Mouse (Mus musculus) midbrain, embryonic 11.5 days (tissue): ENCODE data around the gene Slc9a5. TPM values are rescaled to one million over a fixed set of nuclear protein-coding genes. Genes with fewer than 3 reads are reported as not detected.

Experiments used
- ATAC-seq: fragments of 200-750 bp; cut with Nextera tagmentation; 2 replicates; pipeline ENCODE4 v1.8.0; 2017; ENCODE audit warnings: moderate TSS enrichment, moderate library complexity; ENCODE audit not compliant: low FRiP score
- DNase-seq: peaks from one replicate; pipeline ENCODE4 v3.0.0; 2015; ENCODE audit warnings: low spot score; ENCODE audit errors: missing footprints
- H3K27ac ChIP-seq: fragments of 300-500 bp; sonication (generic); 2 replicates; pipeline ENCODE4 v1.5.1; 2014; ENCODE audit warnings: low read depth, low read length
- H3K27me3 ChIP-seq: fragments of 300-500 bp; sonication (generic); 2 replicates; pipeline ENCODE4 v1.6.1; 2014; ENCODE audit warnings: mild to moderate bottlenecking, low read length, moderate library complexity, mixed read lengths; ENCODE audit not compliant: control insufficient read depth, insufficient read depth
- H3K36me3 ChIP-seq: fragments of 300-500 bp; sonication (generic); 2 replicates; pipeline ENCODE4 v1.6.1; 2014; ENCODE audit warnings: mild to moderate bottlenecking, low read length, moderate library complexity, mixed read lengths; ENCODE audit not compliant: control insufficient read depth, insufficient read depth
- H3K4me1 ChIP-seq: fragments of 300-500 bp; sonication (generic); 2 replicates; pipeline ENCODE4 v1.6.1; 2014; ENCODE audit warnings: low read length; ENCODE audit not compliant: control insufficient read depth, insufficient read depth
- H3K4me2 ChIP-seq: fragments of 300-500 bp; sonication (generic); 2 replicates; pipeline ENCODE4 v1.6.1; 2014; ENCODE audit warnings: mild to moderate bottlenecking, moderate library complexity
- H3K4me3 ChIP-seq: fragments of 300-500 bp; sonication (generic); 2 replicates; pipeline ENCODE4 v1.5.1; 2014; ENCODE audit warnings: low read depth, low read length
- H3K9ac ChIP-seq: fragments of 300-500 bp; sonication (generic); 2 replicates; pipeline ENCODE4 v1.6.1; 2014; ENCODE audit warnings: low read length
- H3K9me3 ChIP-seq: fragments of 300-500 bp; sonication (generic); 2 replicates; pipeline ENCODE4 v1.6.1; 2016; ENCODE audit warnings: low read length; ENCODE audit not compliant: control insufficient read depth
- WGBS: fragments of 180-500 bp; shearing (Covaris S2); extraction: QIAGEN DNeasy Blood & Tissue Kit; methylation state at CpG from one replicate; pipeline ENCODE4 v1.1.7; 2014; 5-methylcytosine and 5-hydroxymethylcytosine counted together
- polyA plus RNA-seq: library from polyadenylated mRNA; unstranded; fragments of >200 nt; fragmentation: Nextera tagmentation; extraction: Ambion mirVana; gene quantifications from 2 replicates; pipeline ENCODE4 v1.2.1, GENCODE M21; 2014

The Slc9a5 gene
- polyA plus RNA-seq, 1 experiment from 2014 or later, result 3.2 TPM

DNA sequence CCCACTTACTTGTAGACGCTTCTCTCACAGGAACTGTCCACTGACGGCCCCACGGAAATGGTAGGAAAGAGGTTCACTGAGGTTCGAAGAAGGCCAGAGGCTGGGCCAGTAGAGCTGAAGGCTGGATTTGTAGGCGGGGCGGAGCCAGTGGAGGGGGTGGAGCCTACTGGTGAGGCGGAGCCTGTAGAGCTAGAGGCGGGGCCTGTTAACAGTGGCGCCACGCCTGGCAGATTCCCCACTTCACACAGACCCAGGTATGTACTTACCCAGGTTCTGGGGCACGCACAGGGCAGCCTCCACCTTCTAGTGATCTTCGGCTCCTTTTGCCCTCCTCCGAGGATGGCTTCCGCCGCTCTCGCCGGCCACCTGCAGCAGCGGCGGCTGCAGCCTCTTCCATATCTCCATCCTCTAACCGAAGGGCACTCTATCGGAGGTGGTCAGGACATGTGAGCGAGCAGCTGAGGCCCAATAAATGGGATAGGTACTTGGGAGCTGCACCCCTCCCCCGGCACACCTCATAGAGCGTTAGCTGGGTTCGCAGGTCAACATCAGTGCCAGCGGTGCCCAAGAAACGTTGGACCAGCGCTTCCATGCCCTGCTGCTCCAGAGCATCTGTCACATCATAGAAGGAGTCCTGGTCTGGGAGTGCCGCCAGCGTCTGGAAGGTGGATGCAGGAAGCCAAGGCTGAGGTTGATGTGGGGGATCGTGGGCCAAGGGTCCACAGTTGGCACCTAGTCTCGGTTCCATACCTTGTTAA lies 12.1 kb upstream of the Slc9a5 start:
- Histone ChIP-seq H3K27me3 (no peaks in the 10 kb centered on the region), H3K27ac (no peak overlapping the region), H3K4me2 (no peak overlapping the region), H3K36me3 (peaks cover 11% of the 10 kb centered on the region), H3K9me3 (no peaks in the 10 kb centered on the region), H3K9ac (no peak overlapping the region), H3K4me1 (no peaks in the 10 kb centered on the region), H3K4me3 (no peak overlapping the region)
- 48% methylated on average over 32 of the region's 32 CpGs for WGBS
- no peak for DNase-seq
- peak; percentile 36 for ATAC-seq

- 65% methylated on average over 4 of the region's 4 CpGs for WGBS
- Histone ChIP-seq H3K4me3 (no peak overlapping the region), H3K4me2 (no peak overlapping the region), H3K27me3 (no peaks in the 10 kb centered on the region), H3K36me3 (peaks cover 3% of the 10 kb centered on the region; the same call in 1 of the 2 replicates), H3K9me3 (no peaks in the 10 kb centered on the region), H3K27ac (no peak overlapping the region), H3K4me1 (no peaks in the 10 kb centered on the region), H3K9ac (no peak overlapping the region)
- DNase-seq (no peak), ATAC-seq (no peak)
Measured at GRCm38 (mm10) chr8:105338992-105339391, 9.7 kb upstream of the Slc9a5 start.

GRCm38 (mm10) chr8:105339886-105340635 lies 8.6 kb upstream of the Slc9a5 start:
- H3K4me1 ChIP-seq, result no peaks in the 10 kb centered on the region
- WGBS, result 83% methylated on average over 6 of the region's 6 CpGs
- H3K27ac ChIP-seq, result no peak overlapping the region
- H3K27me3 ChIP-seq, result no peaks in the 10 kb centered on the region
- H3K4me3 ChIP-seq, result no peak overlapping the region
- no peak for DNase-seq
- no peak for ATAC-seq
- no peaks in the 10 kb centered on the region for H3K9me3 ChIP-seq
- H3K9ac ChIP-seq, result no peak overlapping the region
- H3K4me2 ChIP-seq, result no peak overlapping the region
- H3K36me3 ChIP-seq, result no peaks in the 10 kb centered on the region

DNA sequence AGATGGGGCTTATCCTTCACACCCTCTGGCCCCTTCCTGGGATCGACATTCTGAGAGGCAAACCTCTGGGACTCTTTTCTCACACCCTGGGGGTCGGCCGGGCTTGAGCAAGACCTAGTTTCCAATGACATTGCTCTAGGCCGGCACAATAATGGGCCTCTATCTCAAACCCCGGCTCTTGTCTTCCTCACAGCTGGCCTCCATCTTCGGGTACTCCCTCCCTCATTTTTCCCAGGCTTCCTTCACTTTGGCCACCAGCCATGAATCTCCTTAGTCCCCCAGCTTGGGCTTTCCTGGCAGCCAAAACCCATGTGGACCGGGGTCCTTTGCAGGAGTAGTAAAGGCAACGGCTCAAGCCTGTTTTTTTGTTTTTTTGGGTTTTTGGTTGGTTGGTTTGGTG lies 7.2 kb upstream of the Slc9a5 start:
- Histone ChIP-seq H3K27me3 (no peaks in the 10 kb centered on the region), H3K4me3 (no peak overlapping the region), H3K4me1 (peaks cover 4% of the 10 kb centered on the region), H3K9me3 (no peaks in the 10 kb centered on the region), H3K36me3 (no peaks in the 10 kb centered on the region), H3K27ac (no peak overlapping the region), H3K9ac (no peak overlapping the region), H3K4me2 (no peak overlapping the region)
- ATAC-seq (no peak), DNase-seq (no peak)
- 63% methylated on average over 8 of the region's 8 CpGs for WGBS

- no peak overlapping the region for H3K4me2 ChIP-seq
- H3K27me3 ChIP-seq, result no peaks in the 10 kb centered on the region; the same call in 1 of the 2 replicates
- no peak overlapping the region for H3K9ac ChIP-seq
- WGBS, result 84% methylated on average over 4 of the region's 4 CpGs
- H3K27ac ChIP-seq, result no peak overlapping the region
- H3K9me3 ChIP-seq, result no peaks in the 10 kb centered on the region
- H3K4me3 ChIP-seq, result no peak overlapping the region
- H3K36me3 ChIP-seq, result no peaks in the 10 kb centered on the region
- DNase-seq, result no peak
- ATAC-seq, result no peak
- peaks cover 11% of the 10 kb centered on the region for H3K4me1 ChIP-seq
Measured at GRCm38 (mm10) chr8:105342768-105343167, 5.9 kb upstream of the Slc9a5 start.

DNA sequence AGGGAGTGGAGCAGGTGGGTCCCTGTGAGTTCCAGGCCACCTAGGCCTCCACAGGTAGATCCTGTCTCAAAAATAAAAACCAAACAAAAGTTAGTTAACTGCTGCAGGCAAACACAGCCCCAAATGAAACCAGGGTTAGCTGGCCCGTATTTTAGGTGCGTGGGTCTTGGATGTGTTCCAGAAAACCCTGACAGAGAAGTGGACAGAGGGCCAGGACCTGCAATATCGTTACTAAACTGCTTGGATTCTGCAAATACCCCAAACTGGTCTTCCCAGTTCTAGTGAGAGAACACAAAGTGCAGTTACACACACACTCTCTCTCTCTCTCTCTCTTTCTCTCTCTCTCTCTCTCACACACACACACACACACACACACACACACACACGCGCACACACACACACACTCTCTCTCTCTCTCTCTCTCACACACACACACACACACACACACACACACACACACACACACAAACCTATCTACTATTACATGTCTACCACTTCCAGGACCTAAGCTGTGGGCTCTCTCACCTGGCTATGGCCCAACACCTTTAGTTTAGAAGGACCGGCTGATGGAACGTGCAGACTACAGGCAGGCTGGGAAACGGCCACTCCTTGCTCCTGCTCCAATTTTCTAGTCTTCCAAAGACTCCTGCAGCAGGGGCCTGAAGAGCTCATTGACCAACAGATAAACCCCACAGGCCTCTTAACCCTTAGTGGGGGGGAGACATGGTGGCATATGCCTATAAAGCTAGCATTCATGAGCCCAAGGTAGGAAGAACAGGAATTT lies 4.7 kb upstream of the Slc9a5 start:
- DNase-seq (no peak), ATAC-seq (no peak)
- Histone ChIP-seq H3K9me3 (no peaks in the 10 kb centered on the region), H3K27ac (no peak overlapping the region), H3K4me1 (peaks cover 17% of the 10 kb centered on the region), H3K36me3 (no peaks in the 10 kb centered on the region), H3K27me3 (no peaks in the 10 kb centered on the region; the same call in 1 of the 2 replicates), H3K9ac (no peak overlapping the region), H3K4me2 (no peak overlapping the region), H3K4me3 (no peak overlapping the region)
- WGBS, result 79% methylated on average over 8 of the region's 8 CpGs

DNA sequence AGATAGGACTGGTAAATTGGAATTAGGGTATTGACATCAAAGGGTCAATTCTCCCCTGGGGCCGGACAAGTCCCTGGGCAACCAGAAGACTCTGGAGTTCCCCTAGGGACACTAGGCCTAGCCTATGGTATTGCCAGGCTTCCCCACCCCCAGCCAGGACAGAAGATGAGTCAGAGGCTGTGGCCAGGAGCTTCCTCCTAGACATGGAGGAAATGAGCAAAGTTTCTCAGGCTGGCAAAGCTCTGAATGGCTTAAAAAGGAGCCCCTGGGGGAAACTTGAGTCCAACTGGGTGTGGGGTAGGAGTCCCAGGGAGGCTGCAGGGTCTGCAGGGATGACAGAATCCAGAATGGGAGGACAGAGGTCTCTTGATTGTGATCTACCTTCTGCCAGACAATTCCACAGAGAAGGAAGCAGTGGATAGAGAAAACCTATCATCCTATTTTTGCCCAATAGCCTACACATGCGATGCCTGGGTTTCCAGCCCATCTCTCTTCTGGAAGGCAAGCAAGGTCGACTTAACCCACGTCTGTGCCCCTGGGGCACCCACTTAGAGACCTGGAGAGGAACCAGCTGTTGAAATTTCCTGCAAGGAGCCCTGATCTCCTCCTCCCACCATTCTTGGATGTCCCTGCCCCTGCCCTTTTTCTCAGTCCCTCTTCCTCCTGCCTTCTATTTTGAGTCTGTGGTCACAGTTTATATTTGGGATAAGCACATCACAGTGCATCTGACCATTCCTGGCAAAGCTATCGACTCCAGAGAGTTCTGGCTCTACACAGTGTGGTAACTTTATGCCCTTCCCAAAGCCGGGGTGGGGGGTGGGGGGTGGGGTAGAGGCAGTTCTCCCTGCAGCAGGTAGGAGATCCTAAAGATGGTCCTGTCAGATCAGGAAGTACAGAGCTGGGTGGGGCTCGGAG lies 3.3 kb upstream of the Slc9a5 start:
- no peaks in the 10 kb centered on the region for H3K36me3 ChIP-seq
- no peaks in the 10 kb centered on the region; the same call in 1 of the 2 replicates for H3K27me3 ChIP-seq
- peaks cover 19% of the 10 kb centered on the region for H3K4me1 ChIP-seq
- no peak for DNase-seq
- no peak overlapping the region for H3K9ac ChIP-seq
- no peak overlapping the region for H3K4me3 ChIP-seq
- ATAC-seq, result no peak
- WGBS, result 68% methylated on average over 7 of the region's 7 CpGs
- H3K27ac ChIP-seq, result no peak overlapping the region
- no peaks in the 10 kb centered on the region for H3K9me3 ChIP-seq
- no peak overlapping the region for H3K4me2 ChIP-seq

DNA sequence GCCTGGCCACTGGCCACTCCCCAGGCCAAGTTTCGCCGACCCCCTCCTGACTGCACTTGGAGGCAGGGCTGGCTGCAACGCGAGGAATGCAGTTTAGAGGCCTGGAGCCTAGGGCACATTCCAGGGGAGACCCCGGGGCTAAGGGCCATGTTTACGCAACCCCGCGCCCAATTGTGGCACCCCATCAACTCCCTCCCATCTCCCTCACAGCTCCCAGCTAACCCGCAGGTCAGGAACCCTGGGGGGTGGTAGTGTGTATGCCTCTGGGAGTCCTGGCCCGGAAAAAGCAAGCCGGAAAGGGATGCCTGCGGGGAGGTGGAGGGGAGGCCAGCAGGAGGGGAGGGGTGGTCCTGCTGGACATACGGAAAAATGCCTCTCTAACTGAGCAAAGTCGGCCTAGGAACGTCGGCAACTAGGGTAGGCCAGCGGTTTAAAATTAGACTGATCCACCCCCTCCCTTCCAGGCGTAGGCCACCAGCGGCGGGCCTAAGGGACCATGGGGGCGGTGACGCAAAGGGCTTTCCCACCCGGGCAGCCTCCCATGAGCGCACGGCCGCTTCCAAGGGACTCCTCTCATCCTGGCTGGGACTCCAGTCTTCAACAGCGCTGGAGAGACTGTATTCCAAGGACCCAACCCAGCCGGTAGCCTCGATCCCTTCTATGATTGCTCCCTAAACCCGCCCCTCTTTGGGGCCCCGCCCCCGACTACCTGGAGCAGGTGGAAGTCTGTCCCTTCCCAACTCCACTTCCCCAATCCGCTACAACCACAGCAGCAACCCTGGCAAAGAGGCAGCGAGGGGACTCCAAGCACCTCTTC lies 1.8 kb upstream of the Slc9a5 start:
- peak overlapping the region; percentile 62 for H3K4me3 ChIP-seq
- under 1% methylated on average over 34 of the region's 34 CpGs for WGBS
- H3K27ac ChIP-seq, result no peak overlapping the region
- peak overlapping the region; percentile 99 for H3K4me2 ChIP-seq
- H3K4me1 ChIP-seq, result peaks cover 19% of the 10 kb centered on the region
- H3K9ac ChIP-seq, result peak overlapping the region; percentile 69
- DNase-seq (peak; percentile 94), ATAC-seq (peak; percentile 14)
- no peaks in the 10 kb centered on the region for H3K36me3 ChIP-seq
- H3K27me3 ChIP-seq, result no peaks in the 10 kb centered on the region; the same call in 1 of the 2 replicates
- no peaks in the 10 kb centered on the region for H3K9me3 ChIP-seq
